Mouse (Mus musculus): Measurements from ENCODE around the gene Atp10a. TPM values are rescaled to one million over a fixed set of nuclear protein-coding genes. Genes with fewer than 3 reads are reported as not detected.

Atp10a gene
- polyA plus RNA-seq (2012; rRNA removed): 4.5 and 4.7 TPM in 2 replicates

DNA sequence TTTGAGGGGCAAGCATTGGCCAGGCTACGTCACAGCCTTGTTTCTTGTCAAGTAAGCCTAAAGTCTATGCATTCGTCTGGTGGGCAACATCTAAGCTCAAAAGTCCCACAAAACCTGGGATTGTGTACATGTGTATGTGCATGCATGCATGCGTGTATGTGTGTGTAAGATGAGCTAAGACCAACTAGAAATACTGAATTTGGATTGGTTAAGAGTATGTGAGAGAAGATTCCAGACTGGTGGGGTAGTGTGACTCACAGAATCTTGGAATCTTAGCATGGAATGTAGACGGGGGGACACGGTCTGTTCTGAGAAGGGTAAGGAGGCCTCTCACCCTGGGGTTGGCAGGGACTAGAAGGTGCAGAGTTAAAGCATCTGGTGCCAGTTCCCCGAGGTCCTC is at the start of gene Atp10a:
TSS of gene Atp10a (plus strand) at position 301 of the 400 bp plus-strand sequence.

